Mouse (Mus musculus): ENCODE data around the gene Zfp428. TPM values are rescaled to one million over a fixed set of nuclear protein-coding genes. Genes with fewer than 3 reads are reported as not detected.

The Zfp428 gene
- total RNA-seq, 2 experiments from 2014 or later, result 4.6 to 5.0 TPM

GRCm38 (mm10) chr7:24546068-24546614, 39.3 kb downstream of the Zfp428 start, which contains the start of the genes Pinlyp and Xrcc1:
TSS of gene Pinlyp (minus strand) at chr7:24546118.
TSS of gene Xrcc1 (plus strand) at chr7:24546289.
- DNase-seq (ENCODE audit: low spot score in 2 of 2), result no peak

- DNase-seq (ENCODE audit: low spot score in 2 of 2), result peak; percentile 97 to 98
Observed at GRCm38 (mm10) chr7:24546634-24547389, 40.0 kb downstream of the Zfp428 start.

- no peak for DNase-seq (ENCODE audit: low spot score in 2 of 2)
Observed at GRCm38 (mm10) chr7:24547534-24548036, 40.8 kb downstream of the Zfp428 start.

GRCm38 (mm10) chr7:24551985-24552759, 45.4 kb downstream of the Zfp428 start:
- no peak for DNase-seq (ENCODE audit: low spot score in 2 of 2)

GRCm38 (mm10) chr7:24555786-24556185, 49.0 kb downstream of the Zfp428 start:
- no peak for DNase-seq (ENCODE audit: low spot score in 2 of 2)

GRCm38 (mm10) chr7:24561450-24561849, 54.6 kb downstream of the Zfp428 start:
- DNase-seq (ENCODE audit: low spot score in 2 of 2), result no peak

GRCm38 (mm10) chr7:24563191-24563836, 56.5 kb downstream of the Zfp428 start:
- no peak for DNase-seq (ENCODE audit: low spot score in 2 of 2)

GRCm38 (mm10) chr7:24563837-24564206, 57.0 kb downstream of the Zfp428 start:
- no peak for DNase-seq (ENCODE audit: low spot score in 2 of 2)

- peak; percentile 62 to 74 for DNase-seq (ENCODE audit: low spot score in 2 of 2)
Observed at GRCm38 (mm10) chr7:24564607-24565265, 57.9 kb downstream of the Zfp428 start.

Other genes with a start within 250 kb of the Zfp428 start
- gene Zfp93, start 236.6 kb upstream of the Zfp428 start, total RNA-seq (2021), result 1 to 10 TPM; 3.1 to 4.5 TPM
- gene Zfp61, start 205.8 kb upstream of the Zfp428 start, total RNA-seq (2021), result 1 to 10 TPM; 6.9 to 7.0 TPM
- gene Zfp94, start 190.3 kb upstream of the Zfp428 start, total RNA-seq (2021), result 1 to 10 TPM; 4.2 to 4.4 TPM
- 1 to 10 TPM in 1 of 2 experiments, under 1 TPM in 1; 0.73 to 1.3 TPM for gene Tescl, start 173.1 kb upstream of the Zfp428 start, total RNA-seq (2021)
- not detected for gene Lypd5, start 157.8 kb upstream of the Zfp428 start, total RNA-seq (2021)
- 1 to 10 TPM in 1 of 2 experiments, under 1 TPM in 1; 0.60 to 1.5 TPM for gene Kcnn4, start 136.7 kb upstream of the Zfp428 start, total RNA-seq (2021)
- gene Smg9, start 107.4 kb upstream of the Zfp428 start, total RNA-seq (2021), result 10 to 100 TPM; 17.7 to 20.1 TPM
- not detected for gene Irgc1, start 54.7 kb upstream of the Zfp428 start, total RNA-seq (2021)
- gene Plaur, start 44.5 kb upstream of the Zfp428 start, total RNA-seq (2021), result 10 to 100 TPM in 1 of 2 experiments, 1 to 10 TPM in 1; 6.5 to 14.4 TPM
- 1 to 10 TPM; 3.5 TPM for gene Cadm4, start 25.0 kb upstream of the Zfp428 start, total RNA-seq (2021)
- not detected for gene AC161166.1, start 5.4 kb downstream of the Zfp428 start, total RNA-seq (2021)
- gene Irgq, start 23.7 kb downstream of the Zfp428 start, total RNA-seq (2021), result 10 to 100 TPM; 21.0 to 24.1 TPM
- not detected for gene Pinlyp, start 39.1 kb downstream of the Zfp428 start, total RNA-seq (2021)
- 10 to 100 TPM; 35.9 to 37.1 TPM for gene Xrcc1, start 39.3 kb downstream of the Zfp428 start, total RNA-seq (2021)
- gene Ethe1, start 80.5 kb downstream of the Zfp428 start, total RNA-seq (2021), result 10 to 100 TPM; 28.9 to 40.3 TPM
- gene Zfp575, start 80.6 kb downstream of the Zfp428 start, total RNA-seq (2021), result under 1 TPM; 0.32 to 0.46 TPM
- gene Phldb3, start 103.8 kb downstream of the Zfp428 start, total RNA-seq (2021), result 1 to 10 TPM; 3.8 to 5.2 TPM
- under 1 TPM in 1 of 2 experiments, not detected in 1; 0.50 TPM for gene Lypd3, start 129.5 kb downstream of the Zfp428 start, total RNA-seq (2021)
- gene Tex101, start 169.7 kb downstream of the Zfp428 start, total RNA-seq (2021), result not detected
- not detected for gene BC049730, start 202.2 kb downstream of the Zfp428 start, total RNA-seq (2021)
- not detected for gene Gm4763, start 219.9 kb downstream of the Zfp428 start, total RNA-seq (2021)

All from adrenal gland, adult 18-20 months (tissue).